Mouse (Mus musculus) gastrocnemius, postnatal 10 days (tissue): ENCODE results near the gene Ccdc169. TPM values are rescaled to one million over a fixed set of nuclear protein-coding genes. Genes with fewer than 3 reads are reported as not detected.

ENCODE experiments used
- DNase-seq: peaks from one replicate; pipeline ENCODE4 v3.0.0; 2021; ENCODE audit warnings: mixed read lengths
- total RNA-seq, 2 experiments: library from RNA; stranded (reverse); gene quantifications; 2 replicates each; pipeline ENCODE4 v1.2.3; 2021

The Ccdc169 gene
- total RNA-seq, 2 experiments from 2014 or later, result 0.14 to 0.16 TPM

- DNase-seq, result no peak
These were observed 14.7 kb upstream of the Ccdc169 start for GRCm38 (mm10) chr3:55122336-55122870.

- no peak for DNase-seq
These were observed 14.1 kb upstream of the Ccdc169 start for GRCm38 (mm10) chr3:55123064-55123463.

GRCm38 (mm10) chr3:55129181-55129692 lies 7.9 kb upstream of the Ccdc169 start:
- DNase-seq, result no peak

- DNase-seq, result no peak
These were observed 5.4 kb upstream of the Ccdc169 start for GRCm38 (mm10) chr3:55131576-55132233.

GRCm38 (mm10) chr3:55139837-55140236 lies 2.7 kb downstream of the Ccdc169 start:
- DNase-seq, result no peak

GRCm38 (mm10) chr3:55141401-55141800 lies 4.3 kb downstream of the Ccdc169 start:
- DNase-seq, result no peak

GRCm38 (mm10) chr3:55144916-55145315 lies 7.8 kb downstream of the Ccdc169 start:
- no peak for DNase-seq

- no peak for DNase-seq
These were observed 9.3 kb downstream of the Ccdc169 start for GRCm38 (mm10) chr3:55146441-55146840.

- no peak for DNase-seq
These were observed 10.0 kb downstream of the Ccdc169 start for GRCm38 (mm10) chr3:55147156-55147555.

- DNase-seq, result no peak
These were observed 11.0 kb downstream of the Ccdc169 start for GRCm38 (mm10) chr3:55148091-55148490.

- DNase-seq, result peak; percentile 71
These were observed 14.7 kb downstream of the Ccdc169 start for GRCm38 (mm10) chr3:55151656-55152433.

- DNase-seq, result no peak
These were observed 15.7 kb downstream of the Ccdc169 start for GRCm38 (mm10) chr3:55152673-55153334.

- DNase-seq, result no peak
These were observed 17.0 kb downstream of the Ccdc169 start for GRCm38 (mm10) chr3:55154163-55154562.

GRCm38 (mm10) chr3:55157413-55157812 lies 20.3 kb downstream of the Ccdc169 start:
- DNase-seq, result no peak

- DNase-seq, result no peak
These were observed 24.0 kb downstream of the Ccdc169 start for GRCm38 (mm10) chr3:55161144-55161543.

GRCm38 (mm10) chr3:55163510-55163909 lies 26.4 kb downstream of the Ccdc169 start:
- DNase-seq, result no peak

GRCm38 (mm10) chr3:55172478-55172877 lies 35.3 kb downstream of the Ccdc169 start:
- no peak for DNase-seq

- no peak for DNase-seq
These were observed 40.1 kb downstream of the Ccdc169 start for GRCm38 (mm10) chr3:55177271-55177670.

- no peak for DNase-seq
These were observed 44.6 kb downstream of the Ccdc169 start, which contains the start of gene Sohlh2 for GRCm38 (mm10) chr3:55181766-55182165. Sohlh2 (plus strand) TSS chr3:55182028.

- DNase-seq, result no peak
These were observed 54.5 kb downstream of the Ccdc169 start for GRCm38 (mm10) chr3:55191668-55192067.

GRCm38 (mm10) chr3:55193351-55193750 lies 56.2 kb downstream of the Ccdc169 start:
- DNase-seq, result no peak

GRCm38 (mm10) chr3:55194792-55195191 lies 57.7 kb downstream of the Ccdc169 start:
- no peak for DNase-seq
